Mouse (Mus musculus) heart, postnatal 0 days (tissue): ENCODE measurements around the gene Nbl1. TPM values are rescaled to one million over a fixed set of nuclear protein-coding genes. Genes with fewer than 3 reads are reported as not detected.

Experiments
- ATAC-seq: fragments of 200-750 bp; cut with Nextera tagmentation; 2 replicates; pipeline ENCODE4 v1.8.0; 2017; ENCODE audit warnings: low read depth, moderate number of reproducible peaks, moderate library complexity; ENCODE audit not compliant: insufficient read depth
- DNase-seq: peaks from one replicate; pipeline ENCODE4 v3.0.0-alpha.2; 2016; ENCODE audit warnings: low spot score
- H3K27ac ChIP-seq: fragments of 300-500 bp; sonication (generic); 2 replicates; pipeline ENCODE4 v1.5.1; 2014; ENCODE audit warnings: low read depth, mild to moderate bottlenecking
- H3K27me3 ChIP-seq: fragments of 300-500 bp; sonication (generic); 2 replicates; pipeline ENCODE4 v1.6.1; 2014; ENCODE audit warnings: low read length, mixed read lengths; ENCODE audit not compliant: control insufficient read depth, insufficient read depth
- H3K36me3 ChIP-seq: fragments of 300-500 bp; sonication (generic); replicated peaks from 2 replicates; pipeline ENCODE4 v1.6.1; 2014; ENCODE audit warnings: low read length, mixed read lengths; ENCODE audit not compliant: control insufficient read depth, insufficient read depth
- H3K4me1 ChIP-seq: fragments of 300-500 bp; sonication (generic); 2 replicates; pipeline ENCODE4 v1.6.1; 2014; ENCODE audit warnings: antibody characterized with exemption; ENCODE audit not compliant: control insufficient read depth, insufficient read depth
- H3K4me2 ChIP-seq: fragments of 300-500 bp; sonication (generic); 2 replicates; pipeline ENCODE4 v1.6.1; 2014; ENCODE audit warnings: low read depth, mild to moderate bottlenecking, low read length, moderate library complexity
- H3K4me3 ChIP-seq: fragments of 300-500 bp; sonication (generic); 2 replicates; pipeline ENCODE4 v1.5.1; 2014; ENCODE audit warnings: low read depth, low read length
- H3K9ac ChIP-seq: fragments of 300-500 bp; sonication (generic); replicated peaks from 2 replicates; pipeline ENCODE4 v1.6.1; 2014; ENCODE audit warnings: low read depth, low read length, mixed read lengths
- H3K9me3 ChIP-seq: fragments of 300-500 bp; sonication (generic); replicated peaks from 2 replicates; pipeline ENCODE4 v1.6.1; 2016; ENCODE audit warnings: low read length; ENCODE audit not compliant: control insufficient read depth
- CTCF ChIP-seq: IDR thresholded peaks from 2 replicates; pipeline ENCODE4 v1.5.1; 2016; ENCODE audit warnings: antibody characterized with exemption, control low read depth, low read depth
- EP300 ChIP-seq: IDR thresholded peaks from 2 replicates; pipeline ENCODE4 v1.6.1; 2016; ENCODE audit warnings: antibody characterized with exemption, low read depth
- WGBS: fragments of 180-500 bp; shearing (Covaris S2); extraction: QIAGEN DNeasy Blood & Tissue Kit; methylation state at CpG from one replicate; pipeline ENCODE4 v1.1.7; 2014; 5-methylcytosine and 5-hydroxymethylcytosine counted together
- polyA plus RNA-seq: library from polyadenylated mRNA; unstranded; fragments of >200 nt; fragmentation: Nextera tagmentation; extraction: Ambion mirVana; gene quantifications from 2 replicates; pipeline ENCODE4 v1.2.1, GENCODE M21; 2015
- total RNA-seq: library from RNA; depleted of rRNA; stranded (reverse); fragments of >200 nt; gene quantifications from 2 replicates; pipeline ENCODE4 v1.2.3, GENCODE M21; 2014; ENCODE audit warnings: low replicate concordance

The Nbl1 gene
- total and polyA plus RNA-seq, 2 experiments from 2014 or later: 14.2 to 55.8 TPM

DNA sequence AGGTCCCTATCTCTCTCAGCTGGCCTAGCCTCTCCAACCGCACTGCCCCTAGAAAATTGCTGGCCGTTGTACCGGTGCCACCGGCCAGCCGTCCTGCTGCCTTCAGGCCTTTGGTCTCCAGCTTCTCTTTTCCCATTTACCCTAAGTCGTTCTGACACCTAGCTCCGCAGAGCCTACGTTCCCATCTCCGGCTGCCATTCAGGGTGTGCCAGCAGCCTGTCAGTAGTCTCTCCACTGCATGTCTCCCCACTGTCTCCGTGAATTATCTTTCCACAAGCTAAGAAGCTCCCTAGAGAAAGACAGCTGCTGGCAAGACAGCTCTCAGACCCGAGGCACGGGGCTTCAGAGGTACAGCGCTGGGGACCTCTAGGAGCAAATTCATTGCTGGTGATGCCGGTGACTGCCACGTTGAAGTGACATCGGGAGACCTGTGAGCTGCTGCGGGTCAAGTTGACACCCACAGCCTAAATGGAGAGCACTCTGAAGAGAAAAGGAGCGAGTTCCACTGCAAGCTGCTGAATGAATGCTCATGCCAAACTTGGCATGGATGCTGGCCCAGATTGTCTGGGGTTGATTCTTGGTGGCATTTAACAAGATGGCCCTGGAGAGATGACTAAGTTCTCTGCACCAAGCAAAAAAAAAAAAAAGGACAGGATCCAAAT lies 11.4 kb downstream of the Nbl1 start:
- Histone ChIP-seq H3K4me3 (no peak overlapping the region), H3K9ac (no peak overlapping the region), H3K27ac (no peak overlapping the region), H3K9me3 (no peaks in the 10 kb centered on the region), H3K4me2 (no peak overlapping the region), H3K27me3 (peaks cover 6% of the 10 kb centered on the region), H3K36me3 (no peaks in the 10 kb centered on the region), H3K4me1 (no peaks in the 10 kb centered on the region)
- DNase-seq: no peak
- ATAC-seq: no peak
- TF ChIP-seq CTCF (no peak), EP300 (no peak)
- 69% methylated on average over 18 of the region's 18 CpGs for WGBS

GRCm38 (mm10) chr4:139080259-139080658 lies 12.5 kb downstream of the Nbl1 start:
- Histone ChIP-seq H3K4me1 (peaks cover 4% of the 10 kb centered on the region; the same call in 1 of the 2 replicates), H3K4me2 (no peak overlapping the region), H3K9ac (no peak overlapping the region), H3K27ac (no peak overlapping the region), H3K9me3 (no peaks in the 10 kb centered on the region), H3K36me3 (no peaks in the 10 kb centered on the region), H3K4me3 (no peak overlapping the region), H3K27me3 (peaks cover 17% of the 10 kb centered on the region)
- 46% methylated on average over 7 of the region's 7 CpGs for WGBS
- no peak for DNase-seq
- no peak for ATAC-seq
- no peak for TF ChIP-seq EP300
- no peak for TF ChIP-seq CTCF

- H3K27me3 ChIP-seq: peaks cover 25% of the 10 kb centered on the region
- no peak overlapping the region for H3K4me2 ChIP-seq
- ATAC-seq: no peak
Measured at GRCm38 (mm10) chr4:139079439-139079838, 13.4 kb downstream of the Nbl1 start.

GRCm38 (mm10) chr4:139078726-139079125 lies 14.1 kb downstream of the Nbl1 start:
- no peak overlapping the region for H3K4me3 ChIP-seq
- WGBS: 20% methylated on average over 4 of the region's 4 CpGs
- no peak overlapping the region for H3K4me2 ChIP-seq
- no peak overlapping the region for H3K27ac ChIP-seq
- H3K36me3 ChIP-seq: no peaks in the 10 kb centered on the region
- TF ChIP-seq CTCF: peak; percentile 58
- TF ChIP-seq EP300: no peak
- peaks cover 32% of the 10 kb centered on the region for H3K27me3 ChIP-seq
- DNase-seq (peak; percentile 33), ATAC-seq (no peak)
- peaks cover 9% of the 10 kb centered on the region for H3K4me1 ChIP-seq
- H3K9me3 ChIP-seq: no peaks in the 10 kb centered on the region
- H3K9ac ChIP-seq: no peak overlapping the region

More at GRCm38 (mm10) chr4:139079439-139079838, 13.4 kb downstream of the Nbl1 start:
- H3K9me3 ChIP-seq: no peaks in the 10 kb centered on the region
- 84% methylated on average over 11 of the region's 11 CpGs for WGBS
- no peak overlapping the region for H3K9ac ChIP-seq
- TF ChIP-seq EP300 (no peak), CTCF (no peak)
- peaks cover 8% of the 10 kb centered on the region for H3K4me1 ChIP-seq
- no peaks in the 10 kb centered on the region for H3K36me3 ChIP-seq
- no peak for DNase-seq
- no peak overlapping the region for H3K4me3 ChIP-seq
- H3K27ac ChIP-seq: no peak overlapping the region

DNA sequence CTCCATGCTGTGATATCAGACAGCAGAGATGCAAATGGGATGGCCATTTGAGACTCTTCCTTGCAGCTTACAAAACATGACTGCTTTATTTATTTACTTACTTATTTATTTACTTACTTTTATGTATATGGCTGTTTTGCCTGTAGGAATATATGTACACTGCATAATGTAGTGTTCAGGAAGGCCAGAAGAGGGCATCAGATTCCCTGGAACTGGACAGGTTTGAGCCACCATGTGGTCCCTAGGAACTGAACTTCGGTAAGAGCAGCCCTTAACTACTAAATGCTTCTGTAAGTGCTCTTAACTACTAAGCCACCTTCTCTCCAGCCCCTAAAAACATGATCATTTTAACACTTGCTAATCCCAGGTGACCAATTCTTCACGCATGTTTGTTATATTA lies 14.5 kb downstream of the Nbl1 start:
- peaks cover 9% of the 10 kb centered on the region for H3K4me1 ChIP-seq
- H3K4me2 ChIP-seq: no peak overlapping the region
- no peaks in the 10 kb centered on the region for H3K36me3 ChIP-seq
- H3K4me3 ChIP-seq: no peak overlapping the region
- no peak for ATAC-seq
- H3K27ac ChIP-seq: no peak overlapping the region
- H3K9me3 ChIP-seq: no peaks in the 10 kb centered on the region
- WGBS: 36% methylated on average over 2 of the region's 2 CpGs
- H3K9ac ChIP-seq: no peak overlapping the region
- H3K27me3 ChIP-seq: peaks cover 37% of the 10 kb centered on the region
- TF ChIP-seq EP300 (no peak), CTCF (peak; percentile 48; the same call in 1 of the 2 replicates)
- peak; percentile 28 for DNase-seq

DNA sequence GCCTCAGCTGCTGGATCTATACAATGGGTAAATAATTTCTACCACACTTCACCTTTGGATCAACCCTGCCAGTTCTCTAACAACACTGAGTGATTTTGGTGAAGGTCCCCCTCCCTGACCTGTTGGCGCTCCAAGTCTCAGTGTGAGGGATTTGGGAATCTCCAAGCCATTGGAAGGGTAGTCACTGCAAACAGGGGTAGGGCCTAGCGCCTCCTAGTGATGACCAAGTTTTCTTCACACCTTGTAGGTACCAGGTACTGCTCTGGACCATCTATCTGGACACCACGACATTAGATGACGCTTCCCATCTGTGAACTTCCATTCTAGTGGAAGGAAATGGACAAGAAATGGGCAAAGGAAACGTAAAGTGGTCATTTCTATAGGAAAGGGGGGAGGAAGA lies 16.9 kb downstream of the Nbl1 start:
- no peak overlapping the region for H3K27ac ChIP-seq
- no peaks in the 10 kb centered on the region for H3K9me3 ChIP-seq
- no peak overlapping the region for H3K9ac ChIP-seq
- peaks cover 9% of the 10 kb centered on the region for H3K4me1 ChIP-seq
- DNase-seq (no peak), ATAC-seq (no peak)
- peak overlapping the region; percentile 86; the same call in 1 of the 2 replicates for H3K4me2 ChIP-seq
- WGBS: 21% methylated on average over 5 of the region's 5 CpGs
- peak; percentile 28 for TF ChIP-seq CTCF
- TF ChIP-seq EP300: no peak
- peaks cover 52% of the 10 kb centered on the region for H3K27me3 ChIP-seq
- no peaks in the 10 kb centered on the region for H3K36me3 ChIP-seq
- H3K4me3 ChIP-seq: peak overlapping the region; percentile 55; the same call in 1 of the 2 replicates
